Mouse (Mus musculus) hindbrain, embryonic 11.5 days (tissue): ENCODE data around the gene Gtf2h2. TPM values are rescaled to one million over a fixed set of nuclear protein-coding genes. Genes with fewer than 3 reads are reported as not detected.
"Not testable (repeated sequence)": the region's sequence is repeated elsewhere in the genome, so short reads cannot be mapped to it uniquely, and the experiment has no call there.

Experiments
- ATAC-seq: fragments of 200-750 bp; cut with Nextera tagmentation; 2 replicates; pipeline ENCODE4 v1.8.0; 2017; ENCODE audit warnings: mild to moderate bottlenecking, moderate TSS enrichment, moderate library complexity; ENCODE audit not compliant: low FRiP score
- DNase-seq: peaks from one replicate; pipeline ENCODE4 v3.0.0-alpha.2; 2015; ENCODE audit warnings: low spot score
- H3K27ac ChIP-seq: fragments of 300-500 bp; sonication (generic); 2 replicates; pipeline ENCODE4 v1.5.1; 2014; ENCODE audit warnings: mild to moderate bottlenecking, low read depth, low read length
- H3K27me3 ChIP-seq: fragments of 300-500 bp; sonication (generic); 2 replicates; pipeline ENCODE4 v1.6.1; 2014; ENCODE audit warnings: mild to moderate bottlenecking, low read length, moderate library complexity, mixed read lengths; ENCODE audit not compliant: control insufficient read depth, insufficient read depth
- H3K36me3 ChIP-seq: fragments of 300-500 bp; sonication (generic); 2 replicates; pipeline ENCODE4 v1.6.1; 2014; ENCODE audit warnings: mild to moderate bottlenecking, low read length, moderate library complexity, mixed read lengths; ENCODE audit not compliant: control insufficient read depth, insufficient read depth
- H3K4me1 ChIP-seq: fragments of 300-500 bp; sonication (generic); replicated peaks from 2 replicates; pipeline ENCODE4 v1.6.1; 2014; ENCODE audit warnings: low read length, mixed read lengths; ENCODE audit not compliant: control insufficient read depth, insufficient read depth
- H3K4me2 ChIP-seq: fragments of 300-500 bp; sonication (generic); replicated peaks from 2 replicates; pipeline ENCODE4 v1.6.1; 2014; ENCODE audit warnings: mild to moderate bottlenecking, low read depth, low read length
- H3K4me3 ChIP-seq: fragments of 300-500 bp; sonication (generic); 2 replicates; pipeline ENCODE4 v1.5.1; 2014; ENCODE audit warnings: low read depth, low read length
- H3K9ac ChIP-seq: fragments of 300-500 bp; sonication (generic); 2 replicates; pipeline ENCODE4 v1.6.1; 2014; ENCODE audit warnings: low read depth, low read length
- H3K9me3 ChIP-seq: fragments of 300-500 bp; sonication (generic); 2 replicates; pipeline ENCODE4 v1.6.1; 2016; ENCODE audit warnings: low read length; ENCODE audit not compliant: control insufficient read depth
- WGBS: fragments of 180-500 bp; shearing (Covaris S2); extraction: QIAGEN DNeasy Blood & Tissue Kit; methylation state at CpG from one replicate; pipeline ENCODE4 v1.1.7; 2014; 5-methylcytosine and 5-hydroxymethylcytosine counted together
- polyA plus RNA-seq: library from polyadenylated mRNA; unstranded; fragments of >200 nt; fragmentation: Nextera tagmentation; extraction: Ambion mirVana; gene quantifications from 2 replicates; pipeline ENCODE4 v1.2.1, GENCODE M21; 2014

The Gtf2h2 gene
- polyA plus RNA-seq, 1 experiment from 2014 or later: 97.7 TPM

DNA sequence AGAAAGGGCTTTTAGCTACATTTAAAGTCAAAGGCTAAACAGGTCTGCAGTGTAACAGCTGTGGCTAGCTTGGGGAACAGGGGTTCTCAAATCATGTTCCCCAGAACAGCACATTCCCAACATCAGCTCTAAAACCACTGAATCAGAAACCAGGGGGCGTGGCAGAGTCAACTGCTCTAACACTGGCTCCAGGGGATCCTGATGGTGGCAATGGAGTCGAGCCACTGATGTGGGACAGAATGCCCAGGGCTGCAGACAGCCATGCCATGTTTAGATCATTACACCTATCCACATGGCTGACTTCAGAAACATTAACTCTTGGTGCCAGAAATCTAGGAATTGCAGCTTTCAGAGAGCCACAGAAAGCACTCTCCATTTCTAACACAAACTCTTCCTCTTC lies 26.8 kb upstream of the Gtf2h2 start:
- H3K9me3 ChIP-seq: no peaks in the 10 kb centered on the region
- no peaks in the 10 kb centered on the region for H3K36me3 ChIP-seq
- H3K4me2 ChIP-seq: no peak overlapping the region
- no peak overlapping the region for H3K4me3 ChIP-seq
- DNase-seq (no peak), ATAC-seq (no peak)
- no peaks in the 10 kb centered on the region for H3K27me3 ChIP-seq
- 77% methylated on average over 2 of the region's 2 CpGs for WGBS
- H3K4me1 ChIP-seq: no peaks in the 10 kb centered on the region
- H3K27ac ChIP-seq: no peak overlapping the region
- no peak overlapping the region for H3K9ac ChIP-seq

DNA sequence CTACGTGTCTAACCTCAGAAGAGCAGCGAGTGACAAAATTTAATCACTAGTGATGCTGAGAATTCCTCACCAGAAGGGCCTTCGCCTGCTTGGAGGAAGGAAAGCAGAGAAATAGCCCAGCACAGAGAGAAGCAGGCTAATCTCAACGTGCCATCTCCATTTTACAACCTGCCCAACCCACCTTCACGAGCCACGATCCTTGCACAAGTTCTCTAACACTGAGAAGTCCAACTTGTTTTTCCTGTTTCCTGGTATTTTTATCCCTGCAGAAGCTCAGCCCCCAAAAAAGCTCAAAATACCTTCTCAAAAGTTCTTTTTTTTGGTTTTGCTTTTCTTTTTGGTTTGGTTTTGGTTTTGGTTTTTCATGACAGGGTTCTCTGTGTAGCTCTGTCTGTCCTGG lies 25.8 kb upstream of the Gtf2h2 start:
- H3K4me1 ChIP-seq: no peaks in the 10 kb centered on the region
- H3K27me3 ChIP-seq: no peaks in the 10 kb centered on the region
- no peak overlapping the region for H3K27ac ChIP-seq
- no peak overlapping the region for H3K9ac ChIP-seq
- DNase-seq (no peak), ATAC-seq (no peak)
- H3K4me3 ChIP-seq: no peak overlapping the region
- no peaks in the 10 kb centered on the region for H3K36me3 ChIP-seq
- no peak overlapping the region for H3K4me2 ChIP-seq
- 89% methylated on average over 6 of the region's 6 CpGs for WGBS
- H3K9me3 ChIP-seq: no peaks in the 10 kb centered on the region

DNA sequence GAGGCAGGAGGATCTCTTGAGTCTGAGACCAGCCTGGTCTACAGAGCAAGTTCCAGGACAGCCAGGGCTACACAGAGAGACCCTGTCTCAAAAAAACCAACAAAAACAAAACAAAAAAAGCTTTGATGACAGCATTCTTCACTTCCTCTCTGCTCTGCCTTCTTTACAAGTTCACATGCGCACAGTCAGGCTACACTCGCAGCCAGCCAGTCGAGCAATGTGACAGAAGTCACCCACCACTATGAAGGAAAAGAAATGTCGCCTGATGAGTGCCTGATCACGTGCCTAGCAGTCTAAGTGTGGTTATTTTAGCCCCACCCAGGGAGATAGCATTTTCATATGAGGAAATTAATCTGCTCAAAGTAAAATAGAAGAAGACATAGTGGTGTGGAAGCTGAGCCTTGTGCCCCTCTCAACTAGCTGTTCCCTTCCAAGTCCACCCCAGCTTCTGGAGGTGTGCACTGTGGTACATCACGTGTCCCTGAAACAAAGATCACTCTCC lies 25.3 kb upstream of the Gtf2h2 start:
- Histone ChIP-seq H3K4me3 (no peak overlapping the region), H3K27ac (no peak overlapping the region), H3K36me3 (no peaks in the 10 kb centered on the region), H3K9ac (no peak overlapping the region), H3K4me2 (no peak overlapping the region), H3K27me3 (no peaks in the 10 kb centered on the region), H3K9me3 (no peaks in the 10 kb centered on the region), H3K4me1 (no peaks in the 10 kb centered on the region)
- DNase-seq: no peak
- 94% methylated on average over 6 of the region's 6 CpGs for WGBS
- ATAC-seq: no peak

DNA sequence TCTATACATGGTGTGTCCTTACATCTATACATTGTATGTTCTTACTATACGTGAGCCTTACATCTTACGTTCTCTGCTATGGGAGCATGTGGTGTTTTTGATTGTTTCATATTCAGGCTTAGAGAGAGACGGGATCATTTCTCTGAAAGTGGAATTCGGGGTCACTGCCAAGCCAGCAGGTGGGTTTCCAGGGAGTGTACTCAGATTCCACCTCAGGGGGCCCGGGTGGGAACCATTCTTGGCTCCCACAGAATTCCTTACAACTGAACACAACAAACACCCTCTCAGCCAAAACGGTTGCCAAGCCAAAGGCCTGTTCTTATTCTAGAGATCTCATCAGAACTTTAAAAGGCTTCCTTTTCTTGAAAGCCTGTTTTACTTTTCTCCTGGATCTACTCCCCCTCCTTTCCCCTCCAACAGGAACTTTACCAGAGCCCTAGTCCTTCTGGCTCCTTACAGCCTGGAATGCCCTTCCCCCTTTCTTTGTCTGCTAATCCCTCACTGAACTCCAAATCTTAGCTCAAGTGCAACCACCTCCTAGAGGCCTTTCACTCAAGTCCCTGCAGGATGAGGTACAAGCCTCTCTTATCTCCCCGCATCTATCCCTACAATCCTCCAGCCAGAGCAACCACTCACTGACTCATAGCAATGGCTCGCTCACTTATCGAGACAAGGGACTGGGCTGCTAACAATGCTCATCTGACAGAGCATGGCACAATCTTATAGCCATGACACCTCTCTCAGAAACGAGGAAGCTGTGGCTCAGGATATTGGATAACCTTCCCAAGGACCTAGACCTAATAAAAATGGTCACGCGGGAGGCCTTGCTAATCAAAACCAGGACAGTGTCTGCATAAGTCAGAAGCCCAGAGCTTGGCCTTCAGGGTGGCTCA lies 24.1 kb upstream of the Gtf2h2 start:
- Histone ChIP-seq H3K4me2 (no peak overlapping the region), H3K36me3 (no peaks in the 10 kb centered on the region), H3K9ac (no peak overlapping the region), H3K27me3 (no peaks in the 10 kb centered on the region), H3K27ac (0 out of 2 replicates have a peak overlapping the region, but pooled peaks have one; percentile 13), H3K9me3 (no peaks in the 10 kb centered on the region), H3K4me3 (no peak overlapping the region), H3K4me1 (no peaks in the 10 kb centered on the region)
- ATAC-seq (no peak), DNase-seq (peak; percentile 9)
- WGBS: 54% methylated on average over 12 of the region's 12 CpGs

DNA sequence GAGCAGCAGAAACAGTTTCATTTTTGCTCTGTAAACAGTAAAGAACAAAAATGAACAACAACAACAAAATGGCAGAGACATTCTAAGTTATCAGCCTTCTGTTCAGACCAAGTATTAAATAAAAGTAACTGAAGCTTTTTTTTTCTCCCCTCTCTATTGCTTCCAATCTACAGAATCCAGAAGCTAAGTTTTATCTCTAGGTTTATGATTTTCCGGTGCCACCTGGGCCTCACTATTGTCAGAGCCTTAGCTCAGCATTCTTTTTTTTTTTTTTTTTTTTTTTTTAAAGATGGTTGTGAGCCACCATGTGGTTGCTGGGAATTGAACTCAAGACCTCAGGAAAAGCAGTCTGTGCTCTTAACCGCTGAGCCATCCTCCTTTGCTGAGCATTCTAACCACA lies 20.4 kb upstream of the Gtf2h2 start:
- Histone ChIP-seq H3K4me3 (no peak overlapping the region), H3K27me3 (no peaks in the 10 kb centered on the region), H3K9me3 (no peaks in the 10 kb centered on the region), H3K4me1 (no peaks in the 10 kb centered on the region), H3K36me3 (no peaks in the 10 kb centered on the region), H3K4me2 (no peak overlapping the region), H3K9ac (no peak overlapping the region), H3K27ac (no peak overlapping the region)
- WGBS: 96% methylated on average over 2 of the region's 2 CpGs
- DNase-seq (no peak), ATAC-seq (no peak)

DNA sequence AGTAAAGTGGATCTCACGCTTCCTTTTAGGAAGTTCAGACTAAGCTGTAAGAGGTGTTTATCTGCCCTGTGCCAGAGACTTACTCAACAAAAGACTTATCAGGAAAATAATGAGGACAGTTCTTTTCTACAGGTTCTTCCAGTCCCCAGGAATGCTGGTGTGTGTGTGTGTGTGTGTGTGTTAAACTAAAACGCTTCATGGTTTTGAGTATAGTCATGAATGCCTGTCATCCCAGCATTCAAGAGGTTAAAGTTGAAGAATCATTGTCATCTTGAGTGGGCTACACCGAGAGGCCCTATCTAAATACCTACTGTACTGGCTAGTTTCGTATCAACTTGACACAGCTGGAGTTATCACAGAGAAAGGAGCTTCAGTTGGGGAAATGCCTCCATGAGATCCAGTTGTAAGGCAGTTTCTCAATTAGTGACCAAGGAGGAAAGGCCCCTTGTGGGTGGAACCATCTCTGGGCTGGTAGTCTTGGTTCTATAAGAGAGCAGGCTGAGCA lies 19.5 kb upstream of the Gtf2h2 start:
- Histone ChIP-seq H3K9me3 (no peaks in the 10 kb centered on the region), H3K27ac (no peak overlapping the region), H3K4me1 (no peaks in the 10 kb centered on the region), H3K9ac (no peak overlapping the region), H3K27me3 (no peaks in the 10 kb centered on the region), H3K4me3 (no peak overlapping the region), H3K4me2 (no peak overlapping the region), H3K36me3 (no peaks in the 10 kb centered on the region)
- no peak for DNase-seq
- 87% methylated on average over 4 of the region's 4 CpGs for WGBS
- no peak for ATAC-seq

DNA sequence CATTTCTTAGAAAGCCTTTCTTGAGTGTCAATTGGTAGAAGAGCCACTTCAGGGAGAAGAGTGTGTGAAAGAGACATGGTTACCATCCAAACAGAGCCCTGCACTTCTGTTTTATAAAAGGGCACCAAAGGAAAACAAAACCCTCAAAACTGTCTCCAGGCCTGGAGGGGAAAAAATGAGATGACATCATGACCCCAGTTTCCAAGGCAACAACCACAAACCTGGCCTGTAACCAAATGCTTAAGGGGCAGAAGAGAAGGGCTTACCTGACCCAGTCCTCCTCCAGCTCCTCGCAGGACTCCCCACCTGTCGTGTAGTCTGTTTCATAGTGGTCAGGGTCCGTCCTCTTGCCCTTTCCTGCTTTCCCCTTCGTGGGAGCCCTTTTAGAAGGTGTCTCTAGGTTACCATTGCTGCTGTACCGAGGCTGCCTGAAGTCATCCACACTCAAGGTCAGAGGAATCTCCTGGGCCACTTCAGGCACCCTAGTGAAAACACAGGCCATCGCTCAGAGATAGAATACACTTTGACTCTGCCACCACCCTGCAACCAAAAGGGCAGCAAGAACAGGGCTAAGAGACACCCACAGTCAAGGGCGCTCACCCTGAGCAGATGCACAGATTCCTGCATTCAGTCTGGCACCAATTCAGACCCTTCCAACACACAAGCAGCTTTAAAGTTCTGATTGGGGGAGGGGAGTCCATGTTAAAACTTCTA lies 18.9 kb upstream of the Gtf2h2 start:
- H3K4me3 ChIP-seq: no peak overlapping the region
- ATAC-seq (no peak), DNase-seq (no peak)
- WGBS: 79% methylated on average over 7 of the region's 7 CpGs
- H3K27me3 ChIP-seq: no peaks in the 10 kb centered on the region
- no peak overlapping the region for H3K9ac ChIP-seq
- no peaks in the 10 kb centered on the region for H3K36me3 ChIP-seq
- H3K27ac ChIP-seq: no peak overlapping the region
- H3K4me2 ChIP-seq: no peak overlapping the region
- no peaks in the 10 kb centered on the region for H3K9me3 ChIP-seq
- H3K4me1 ChIP-seq: no peaks in the 10 kb centered on the region

DNA sequence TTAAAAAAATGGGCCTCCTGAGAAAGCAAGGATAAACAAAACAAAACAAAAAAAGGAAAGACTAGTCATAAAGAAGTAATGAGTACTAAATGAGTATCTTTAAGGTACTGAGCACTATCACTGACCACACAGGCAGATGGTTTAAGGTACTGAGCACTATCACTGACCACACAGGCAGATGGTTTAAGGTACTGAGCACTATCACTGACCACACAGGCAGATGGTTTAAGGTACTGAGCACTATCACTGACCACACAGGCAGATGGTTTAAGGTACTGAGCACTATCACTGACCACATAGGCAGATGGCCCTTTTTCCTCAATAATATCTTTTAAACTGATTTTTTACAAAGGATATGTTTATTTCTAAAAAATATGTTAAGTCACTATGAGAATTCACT lies 7.2 kb upstream of the Gtf2h2 start:
- H3K27me3 ChIP-seq, H3K4me1 ChIP-seq, H3K4me2 ChIP-seq, H3K36me3 ChIP-seq, H3K9me3 ChIP-seq, H3K9ac ChIP-seq, H3K4me3 ChIP-seq, ATAC-seq, H3K27ac ChIP-seq, DNase-seq: not testable (repeated sequence)
